Mouse (Mus musculus) kidney, adult 11 months (tissue): ENCODE results near the gene Agk.
A peak's percentile ranks its signal among the peaks of the same experiment; 100 is the strongest.

ENCODE experiments used
- DNase-seq: peaks from one replicate; pipeline ENCODE4 v3.0.0; 2022

The Agk gene

GRCm38 (mm10) chr6:40413046-40413445, 88.1 kb downstream of the Agk start:
- DNase-seq: no peak

DNA sequence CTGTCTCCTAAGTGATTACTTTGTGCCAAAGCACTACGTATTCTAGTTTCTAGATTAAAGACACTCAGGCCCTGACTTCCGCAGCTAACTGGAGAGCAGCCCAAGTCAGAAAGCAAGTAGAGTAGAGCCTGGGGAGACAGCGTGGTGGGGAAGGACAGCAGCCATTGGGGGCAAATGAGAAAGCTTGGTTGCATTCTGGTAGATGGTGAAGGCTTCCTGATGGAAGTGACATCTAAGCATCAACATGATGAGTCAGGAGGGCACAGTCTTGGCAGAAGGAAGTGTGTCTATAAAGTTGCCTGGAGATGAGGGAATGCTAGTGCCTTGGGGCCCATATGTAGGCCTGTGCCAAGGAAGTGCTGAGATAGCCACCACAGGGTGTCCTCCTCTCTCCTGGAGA, 88.6 kb downstream of the Agk start:
- DNase-seq: no peak

DNA sequence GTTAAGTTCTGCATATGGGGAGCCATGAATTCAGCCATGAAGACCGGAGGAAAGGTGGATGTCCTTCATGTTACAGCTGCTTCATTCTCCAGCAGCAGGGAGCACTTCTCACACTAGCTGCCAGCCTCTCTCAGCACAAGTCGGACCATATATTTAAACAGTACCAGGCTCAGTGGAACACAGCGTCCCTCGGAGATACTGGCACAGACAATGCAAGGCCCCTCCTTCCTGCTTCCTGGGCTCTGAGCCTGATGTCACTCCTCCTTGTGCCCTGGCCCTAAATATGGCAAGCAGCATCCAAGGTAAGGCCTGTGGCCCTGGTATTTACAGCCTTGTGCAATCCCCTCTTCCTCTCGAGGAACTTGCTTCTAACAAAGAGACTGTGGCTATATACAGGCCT, 90.8 kb downstream of the Agk start:
- DNase-seq: no peak

GRCm38 (mm10) chr6:40418386-40418785, 93.4 kb downstream of the Agk start:
- no peak for DNase-seq

- no peak for DNase-seq
Measured at GRCm38 (mm10) chr6:40421099-40421498, 96.1 kb downstream of the Agk start.

- no peak for DNase-seq
Measured at GRCm38 (mm10) chr6:40423013-40423412, 98.0 kb downstream of the Agk start.

- DNase-seq: peak; percentile 36
Measured at GRCm38 (mm10) chr6:40423774-40424173, 98.8 kb downstream of the Agk start.

DNA sequence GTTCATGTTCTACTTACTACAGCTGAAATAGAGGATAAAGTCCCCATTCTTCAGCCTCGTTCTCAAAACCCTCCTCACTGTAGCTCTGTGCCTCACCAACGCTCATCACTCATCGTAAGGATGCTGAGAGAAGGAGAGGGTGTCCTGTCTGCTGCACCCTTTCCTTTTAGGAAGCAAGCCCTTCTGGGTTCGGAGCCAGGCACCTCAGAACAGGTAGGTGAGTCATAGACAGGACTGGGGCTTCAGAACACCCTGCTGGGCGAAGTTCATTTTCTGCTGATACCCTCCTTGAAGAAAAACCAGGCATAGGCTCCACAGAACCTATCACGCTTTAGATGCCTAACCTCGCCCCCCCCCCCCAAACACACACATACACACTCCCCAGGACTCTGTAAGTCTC, 102.5 kb downstream of the Agk start:
- no peak for DNase-seq

DNA sequence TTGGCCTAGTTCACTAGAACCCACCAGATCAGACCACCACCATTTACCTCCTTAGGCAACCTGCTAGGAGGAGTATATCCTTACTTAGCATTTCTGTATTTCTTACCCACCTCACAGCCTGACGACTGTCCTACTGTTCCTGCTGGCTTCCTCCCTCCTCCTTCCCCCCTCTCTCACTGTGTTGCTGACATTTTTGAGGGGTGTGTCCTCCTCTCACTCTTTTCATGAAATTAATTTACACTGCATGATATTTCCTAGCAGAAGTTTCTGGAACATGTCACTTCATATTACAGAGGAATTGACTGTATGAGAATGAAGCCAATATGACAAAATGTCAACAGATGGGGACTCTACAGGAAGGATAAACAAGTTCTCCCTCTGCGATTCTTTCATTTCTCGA, 103.7 kb downstream of the Agk start:
- DNase-seq: no peak

DNA sequence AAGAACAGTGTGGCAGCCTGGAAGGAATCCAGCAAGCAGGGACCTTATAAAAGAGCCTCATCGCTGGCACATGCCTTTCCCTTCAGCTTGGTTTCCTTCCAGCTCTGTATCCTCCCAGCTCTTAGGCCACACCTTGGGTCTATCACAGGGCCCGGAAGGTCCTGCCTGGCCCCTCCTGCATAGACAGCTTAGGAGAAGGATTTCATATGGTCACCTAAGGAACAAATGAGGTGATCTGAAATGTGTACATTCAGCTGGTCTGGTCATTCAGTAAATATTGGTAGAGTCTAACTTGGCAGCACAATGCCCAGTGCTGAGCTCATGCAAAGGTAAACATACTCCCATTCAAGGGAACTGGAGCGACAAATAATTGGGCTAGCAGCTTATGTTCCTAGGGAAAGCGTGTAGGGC, 104.6 kb downstream of the Agk start:
- DNase-seq: no peak

GRCm38 (mm10) chr6:40430251-40430650, 105.3 kb downstream of the Agk start:
- no peak for DNase-seq

GRCm38 (mm10) chr6:40430878-40431277, 105.9 kb downstream of the Agk start:
- no peak for DNase-seq

DNA sequence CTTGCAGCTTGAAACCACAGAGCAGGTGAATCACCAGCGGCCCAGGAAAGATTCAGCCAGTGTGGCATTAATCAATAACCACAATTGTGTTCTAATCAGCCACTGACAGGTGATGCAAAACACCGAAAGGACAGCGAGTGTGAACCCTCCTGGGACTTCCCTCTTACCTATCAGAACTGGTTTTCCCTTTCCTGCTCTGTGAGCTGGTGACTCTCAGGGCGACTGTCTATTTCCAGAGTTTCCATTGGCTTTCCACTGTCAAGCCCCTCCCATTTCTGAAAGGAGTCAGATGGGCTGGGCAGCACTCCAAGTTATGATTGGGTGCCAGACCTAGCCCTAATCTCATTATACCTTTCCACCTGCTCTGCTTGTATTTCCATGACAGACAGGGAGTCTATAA, 106.4 kb downstream of the Agk start:
- no peak for DNase-seq

DNA sequence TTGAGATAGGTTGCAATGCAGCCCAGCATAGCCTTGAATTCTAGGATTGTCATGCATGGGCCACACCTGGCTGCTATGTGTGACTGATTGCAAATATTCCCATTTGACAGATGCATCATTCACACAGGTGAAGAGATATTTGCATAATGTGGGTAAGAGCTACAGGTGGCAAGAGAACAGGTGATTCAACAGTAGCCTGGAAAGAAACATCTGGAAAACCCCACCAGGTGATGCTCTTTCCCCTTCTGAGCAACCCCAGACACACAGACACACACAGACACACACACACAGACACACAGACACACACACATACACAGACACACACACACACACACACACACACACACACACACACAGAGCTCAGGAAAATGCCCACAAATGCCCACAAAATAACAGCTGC, 106.8 kb downstream of the Agk start:
- no peak for DNase-seq

DNA sequence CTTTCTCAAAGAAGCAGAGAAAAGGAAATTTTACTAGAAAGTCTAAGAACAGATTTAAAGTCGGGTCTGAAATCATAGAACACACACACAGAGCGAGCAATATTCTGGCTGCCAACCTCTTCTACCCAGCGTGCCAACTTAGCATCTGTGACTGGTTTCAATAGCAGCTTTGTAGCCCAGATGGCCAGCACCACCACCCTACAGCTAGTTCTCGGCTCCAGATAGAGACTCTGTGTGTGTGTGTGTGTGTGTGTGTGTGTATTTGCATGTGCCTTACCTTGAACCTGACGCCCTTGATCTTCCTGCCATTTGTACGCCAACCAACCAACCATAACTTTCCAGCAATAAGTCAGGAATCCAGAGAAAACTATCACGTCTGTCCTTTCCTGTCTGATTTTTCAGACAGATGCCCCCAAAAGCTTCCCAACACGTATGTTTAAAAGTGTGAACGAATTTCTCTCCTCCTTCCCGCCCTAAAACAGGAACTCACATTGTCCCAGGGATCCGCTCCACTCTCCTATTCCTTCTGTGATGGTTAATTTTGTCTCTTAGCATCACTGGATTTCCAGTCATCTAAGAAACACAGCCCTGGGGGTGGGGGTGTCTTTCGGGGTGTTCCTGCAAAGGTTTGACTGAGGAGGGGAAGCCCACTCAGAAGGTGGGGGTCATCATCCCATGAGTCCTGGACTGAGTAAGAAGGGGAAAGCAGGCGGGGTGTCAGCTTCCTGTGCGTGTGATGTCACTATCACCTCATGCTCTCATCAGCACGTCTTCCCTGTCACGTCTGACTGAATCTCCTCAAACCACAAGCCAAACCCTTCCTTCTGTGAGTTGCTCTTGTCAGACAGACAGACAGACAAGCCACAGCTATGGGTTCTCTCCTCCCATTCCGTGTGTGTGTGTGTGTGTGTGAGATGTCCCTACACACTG, 107.6 kb downstream of the Agk start:
- DNase-seq: no peak

DNA sequence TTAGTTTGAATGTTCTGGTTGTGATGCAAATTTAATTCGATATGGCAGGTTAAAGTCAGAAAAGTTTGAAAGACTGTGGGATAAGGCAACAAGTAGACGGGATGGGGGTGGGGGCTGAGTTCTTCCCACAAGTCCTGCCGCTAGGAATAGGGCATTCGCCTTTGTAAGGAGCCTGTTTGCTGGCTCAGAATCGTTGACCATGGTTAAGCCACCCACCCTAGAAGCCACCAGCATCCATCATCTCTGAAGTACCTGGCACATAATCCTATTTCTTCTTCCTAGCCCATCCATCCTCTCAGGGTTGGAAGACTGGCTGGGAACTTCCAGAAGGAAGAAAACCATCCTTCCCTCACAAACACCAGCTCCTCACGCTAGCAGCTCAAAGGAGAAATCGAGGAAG, 109.7 kb downstream of the Agk start:
- DNase-seq: no peak

GRCm38 (mm10) chr6:40435151-40436046, 110.4 kb downstream of the Agk start:
- peak; percentile 15 for DNase-seq

GRCm38 (mm10) chr6:40436047-40436483, 111.1 kb downstream of the Agk start, which contains the start of gene E330009J07Rik:
Gene E330009J07Rik (minus strand): TSS chr6:40436135.
- DNase-seq: peak; percentile 76

DNA sequence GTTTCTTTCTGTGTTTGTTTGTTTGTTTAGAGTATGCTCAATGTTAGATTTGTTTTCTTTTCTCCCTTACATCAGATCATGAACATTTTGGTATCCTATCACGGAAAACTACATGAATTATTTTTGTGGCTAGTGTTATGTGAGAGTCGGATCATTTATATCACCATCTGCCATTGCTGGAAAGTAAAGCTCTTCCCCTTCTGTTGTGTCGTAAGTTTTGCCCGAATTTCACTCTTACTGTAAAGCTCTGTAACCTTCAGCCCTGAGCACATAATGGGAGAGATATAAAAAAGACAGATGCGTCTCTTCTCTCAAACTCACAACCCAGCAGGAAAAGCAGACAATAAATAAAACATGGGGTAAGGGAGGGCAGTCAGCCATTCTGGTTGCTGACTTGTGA, 114.0 kb downstream of the Agk start, which contains the start of gene Wee2:
Wee2 (plus strand) TSS at position 153 of the 400 bp plus-strand sequence.
- no peak for DNase-seq

GRCm38 (mm10) chr6:40439731-40440130, 114.8 kb downstream of the Agk start:
- no peak for DNase-seq

DNA sequence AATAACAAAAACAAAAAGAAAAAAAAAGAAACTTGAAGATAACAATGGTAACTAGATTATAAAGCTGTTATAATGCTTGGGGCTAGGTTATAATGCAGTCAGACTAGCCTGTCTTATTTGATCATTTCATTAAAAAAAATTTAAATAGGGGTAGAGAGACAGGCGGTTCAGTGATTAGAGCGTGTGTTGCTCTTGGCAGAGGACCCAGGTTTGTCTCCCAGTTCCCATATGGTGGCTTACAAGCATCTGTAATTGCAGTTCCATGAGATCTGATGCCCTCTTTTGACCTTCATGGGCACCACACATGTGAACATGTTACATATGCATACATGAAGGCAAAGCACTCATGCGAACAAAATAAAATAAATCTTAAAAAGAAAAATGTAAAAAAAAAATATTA, 116.3 kb downstream of the Agk start:
- DNase-seq: no peak

DNA sequence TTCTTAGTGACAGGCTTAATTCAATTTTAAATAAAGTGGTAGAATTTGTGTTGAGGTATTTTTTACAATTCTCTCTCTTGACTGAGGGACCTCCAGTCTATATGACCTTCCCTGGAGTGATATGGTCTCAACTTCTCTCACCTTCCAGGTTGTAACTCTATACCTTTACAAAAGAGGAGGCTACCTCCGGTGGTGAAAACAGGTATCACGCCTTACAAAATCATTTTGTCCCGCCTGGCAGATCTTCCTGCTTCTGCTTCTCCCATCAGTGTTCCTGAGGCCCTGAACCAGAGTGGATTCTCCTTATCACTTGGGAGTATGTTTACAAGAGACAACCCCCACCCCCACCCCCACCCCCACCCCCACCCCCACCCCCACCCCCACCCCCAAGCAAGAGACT, 116.8 kb downstream of the Agk start:
- DNase-seq: no peak

DNA sequence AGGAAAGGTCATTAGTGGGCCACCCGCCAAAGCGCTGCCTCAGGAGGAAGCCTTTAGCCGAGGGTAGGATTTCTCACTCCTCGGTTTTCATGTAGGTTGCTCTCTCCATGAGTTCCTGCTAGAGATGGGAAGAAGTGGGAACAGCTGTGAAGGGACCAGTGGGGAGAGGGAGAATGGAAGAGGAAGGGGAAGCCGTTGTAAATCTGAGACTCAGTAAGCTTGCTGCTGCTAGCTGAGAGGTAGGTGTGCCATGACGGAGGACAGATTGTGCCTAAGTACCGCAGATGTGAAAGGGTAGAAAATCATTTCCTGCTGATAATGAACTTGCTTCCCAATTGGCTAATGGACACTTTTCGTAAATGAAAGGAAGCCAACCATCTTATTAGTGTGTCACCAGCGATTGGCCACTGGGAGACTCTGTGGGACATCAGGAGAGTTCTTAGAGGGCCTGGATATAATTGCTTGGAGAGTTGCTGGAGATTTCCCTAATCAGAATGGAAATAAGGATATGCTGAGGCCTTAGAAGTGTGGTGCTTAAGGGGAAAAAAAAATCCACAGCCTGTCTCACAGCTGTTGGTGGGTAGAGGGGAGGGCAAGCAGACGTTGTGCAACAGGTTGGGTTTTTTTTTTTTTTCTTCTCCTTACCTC, 118.4 kb downstream of the Agk start:
- no peak for DNase-seq
